Mouse (Mus musculus) liver, embryonic 14.5 days (tissue): ENCODE results near the gene Hspa4.

Experiments used
- CTCF ChIP-seq: IDR thresholded peaks from 2 replicates; pipeline ENCODE4 v1.5.1; 2016; ENCODE audit warnings: antibody characterized with exemption, low read depth, control low read depth
- EP300 ChIP-seq: IDR thresholded peaks from 2 replicates; pipeline ENCODE4 v1.6.1; 2016; ENCODE audit warnings: antibody characterized with exemption, low read depth

- TF ChIP-seq EP300 (no peak), CTCF (no peak)
These were observed 24.3 kb upstream of the Hspa4 start, which contains the start of gene Zcchc10 for GRCm38 (mm10) chr11:53324512-53324968.
